Mouse (Mus musculus) liver, embryonic 14.5 days (tissue): Measurements from ENCODE around the gene Ntm. TPM values are rescaled to one million over a fixed set of nuclear protein-coding genes. Genes with fewer than 3 reads are reported as not detected.

ENCODE experiments used
- ATAC-seq: fragments of 200-750 bp; cut with Nextera tagmentation; 2 replicates; pipeline ENCODE4 v1.8.0; 2017; ENCODE audit warnings: moderate number of reproducible peaks, mild to moderate bottlenecking, moderate library complexity; ENCODE audit not compliant: insufficient read depth
- DNase-seq, 3 experiments: peaks; one replicate each; pipeline ENCODE4 v3.0.0-alpha.2; 2012 to 2013; ENCODE audit warnings: low read depth in 3 of 3, low spot score in 3 of 3
- H3K27ac ChIP-seq: fragments of 300-500 bp; sonication (generic); 2 replicates; pipeline ENCODE4 v1.5.1; 2014; ENCODE audit warnings: moderate library complexity, mild to moderate bottlenecking, control low read depth, inconsistent platforms
- H3K27me3 ChIP-seq: fragments of 300-500 bp; sonication (generic); 2 replicates; pipeline ENCODE4 v1.6.1; 2014; ENCODE audit warnings: mild to moderate bottlenecking, low read length, moderate library complexity; ENCODE audit not compliant: control insufficient read depth, insufficient read depth
- H3K36me3 ChIP-seq: fragments of 300-500 bp; sonication (generic); replicated peaks from 2 replicates; pipeline ENCODE4 v1.6.1; 2014; ENCODE audit warnings: low read depth; ENCODE audit not compliant: control insufficient read depth, insufficient read depth
- H3K4me1 ChIP-seq, 2 experiments: fragments of 200-500 bp in 1 of 2; fragments of 300-500 bp in 1 of 2; sonication (generic) in 1 of 2; replicated peaks; 2 replicates each; pipeline ENCODE4 v1.6.1; 2012 to 2014; ENCODE audit warnings: antibody characterized with exemption in 1 of 2, inconsistent platforms in 1 of 2, low read length in 1 of 2; ENCODE audit not compliant: control insufficient read depth in 2 of 2, insufficient read depth in 2 of 2
- H3K4me2 ChIP-seq: fragments of 300-500 bp; sonication (generic); 2 replicates; pipeline ENCODE4 v1.6.1; 2014; ENCODE audit warnings: low read depth, mild to moderate bottlenecking, control low read depth, moderate library complexity
- H3K4me3 ChIP-seq, 2 experiments: fragments of 200-500 bp in 1 of 2; fragments of 300-500 bp in 1 of 2; sonication (generic) in 1 of 2; 2 replicates each; pipeline ENCODE4 v1.5.1; 2012 to 2014; ENCODE audit warnings: low read depth in 2 of 2, low read length in 2 of 2, mild to moderate bottlenecking in 2 of 2, control low read depth in 1 of 2, inconsistent platforms in 1 of 2, moderate library complexity in 1 of 2; ENCODE audit not compliant: insufficient read depth in 1 of 2
- H3K9ac ChIP-seq: fragments of 300-500 bp; sonication (generic); replicated peaks from 2 replicates; pipeline ENCODE4 v1.6.1; 2014; ENCODE audit warnings: mild to moderate bottlenecking, control low read depth, moderate library complexity
- H3K9me3 ChIP-seq: fragments of 300-500 bp; sonication (generic); 2 replicates; pipeline ENCODE4 v1.6.1; 2016; ENCODE audit warnings: low read length, mixed read lengths; ENCODE audit not compliant: control insufficient read depth
- CTCF ChIP-seq: IDR thresholded peaks from 2 replicates; pipeline ENCODE4 v1.5.1; 2016; ENCODE audit warnings: antibody characterized with exemption, low read depth, control low read depth
- EP300 ChIP-seq: IDR thresholded peaks from 2 replicates; pipeline ENCODE4 v1.6.1; 2016; ENCODE audit warnings: antibody characterized with exemption, low read depth
- WGBS: fragments of 180-500 bp; shearing (Covaris S2); extraction: QIAGEN DNeasy Blood & Tissue Kit; methylation state at CpG from one replicate; pipeline ENCODE4 v1.1.7; 2014; ENCODE audit not compliant: insufficient replicate concordance; 5-methylcytosine and 5-hydroxymethylcytosine counted together
- polyA plus RNA-seq, 2 experiments: library from polyadenylated mRNA; depleted of rRNA in 1 of 2; stranded (reverse) in 1 of 2; unstranded in 1 of 2; fragments of >200 nt; fragmentation: Nextera tagmentation in 1 of 2; extraction: Ambion mirVana in 1 of 2; gene quantifications; 2 replicates each; pipeline versions ENCODE4 v1.2.1 to v1.2.3; 2012 to 2014

Ntm gene
- polyA plus RNA-seq, 2 experiments = 0.21 to 0.30 TPM

DNA sequence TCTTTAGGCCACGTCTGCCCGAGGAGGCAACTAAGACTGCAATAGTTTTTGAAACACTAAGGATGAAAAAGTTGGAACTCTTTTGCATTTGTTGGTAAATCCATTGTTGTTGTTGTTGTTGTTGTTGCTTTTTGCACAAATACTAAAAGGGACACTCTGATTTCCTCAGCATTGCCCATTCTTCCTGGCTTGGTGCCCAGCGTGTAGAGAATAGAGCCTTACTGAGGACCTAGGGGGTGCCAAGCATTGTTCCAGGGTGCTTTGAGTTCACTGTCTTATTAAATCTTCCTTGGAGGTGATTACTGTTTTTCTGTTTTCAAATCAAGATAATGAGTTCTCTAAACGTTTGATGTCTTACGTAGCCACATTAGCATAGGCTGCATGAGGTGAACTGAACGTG, 428.2 kb downstream of the Ntm start:
- no peaks in the 10 kb centered on the region for H3K9me3 ChIP-seq
- H3K4me2 ChIP-seq = no peak overlapping the region
- DNase-seq = no peak
- no peak overlapping the region for H3K27ac ChIP-seq
- no peaks in the 10 kb centered on the region for H3K27me3 ChIP-seq
- no peak for ATAC-seq
- H3K9ac ChIP-seq = no peak overlapping the region
- no peaks in the 10 kb centered on the region for H3K36me3 ChIP-seq
- whole genome bisulfite sequencing = 67% methylated on average over 6 of the region's 6 CpGs
- H3K4me3 ChIP-seq = no peak overlapping the region
- H3K4me1 ChIP-seq = no peaks in the 10 kb centered on the region
- TF ChIP-seq EP300 = no peak
- TF ChIP-seq CTCF = no peak

DNA sequence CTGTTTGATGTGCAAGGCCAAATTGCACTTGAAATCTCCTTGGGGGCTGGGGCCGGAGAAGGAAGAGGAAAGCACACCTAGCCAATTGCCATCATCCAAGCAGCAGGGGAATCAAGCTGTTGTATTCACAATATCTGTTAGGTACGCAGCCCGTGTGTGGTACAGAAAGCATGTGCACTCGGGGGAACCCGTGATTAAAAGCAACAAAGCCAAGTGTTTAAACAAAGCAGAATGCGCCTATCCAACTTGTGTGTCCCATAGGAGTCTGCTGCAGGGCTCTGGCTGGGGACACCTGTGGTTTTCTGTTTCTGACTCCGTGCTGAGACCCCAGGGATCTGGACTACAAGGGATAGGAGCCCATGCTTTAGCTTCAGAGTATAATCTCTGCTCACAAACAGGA, 428.6 kb downstream of the Ntm start:
- Histone ChIP-seq H3K9ac (no peak overlapping the region), H3K4me1 (no peaks in the 10 kb centered on the region), H3K9me3 (no peaks in the 10 kb centered on the region), H3K27me3 (no peaks in the 10 kb centered on the region), H3K36me3 (no peaks in the 10 kb centered on the region), H3K4me2 (no peak overlapping the region), H3K4me3 (no peak overlapping the region), H3K27ac (no peak overlapping the region)
- ATAC-seq (no peak), DNase-seq (no peak)
- TF ChIP-seq CTCF = no peak
- TF ChIP-seq EP300 = no peak
- 57% methylated on average over 7 of the region's 7 CpGs for WGBS

DNA sequence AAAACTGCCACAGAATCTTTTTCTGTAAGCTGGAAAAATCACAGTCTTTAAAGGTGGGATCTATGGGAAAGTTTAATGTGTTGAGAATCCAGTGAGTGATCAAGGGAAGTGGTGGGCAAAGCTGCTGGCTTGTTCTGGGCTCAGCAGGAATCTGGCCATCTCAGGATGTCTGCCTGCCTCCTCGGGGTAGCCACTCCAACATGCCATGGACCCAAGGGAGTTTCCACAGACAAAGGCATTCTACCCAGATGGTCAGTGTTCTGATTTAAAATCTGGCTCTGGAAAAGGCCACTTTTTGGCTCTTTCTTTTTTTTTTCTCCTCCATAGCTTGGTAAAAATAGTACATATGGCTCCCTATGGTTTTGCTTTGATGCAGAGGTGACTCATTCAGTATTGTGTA, 429.4 kb downstream of the Ntm start:
- ATAC-seq (no peak), DNase-seq (no peak)
- Histone ChIP-seq H3K9me3 (no peaks in the 10 kb centered on the region), H3K4me3 (no peak overlapping the region), H3K9ac (no peak overlapping the region), H3K4me1 (no peaks in the 10 kb centered on the region), H3K27me3 (no peaks in the 10 kb centered on the region), H3K36me3 (no peaks in the 10 kb centered on the region), H3K4me2 (no peak overlapping the region), H3K27ac (no peak overlapping the region)
- TF ChIP-seq EP300 (no peak), CTCF (no peak)
- 25% methylated on average over 1 of the region's 1 CpGs for WGBS

DNA sequence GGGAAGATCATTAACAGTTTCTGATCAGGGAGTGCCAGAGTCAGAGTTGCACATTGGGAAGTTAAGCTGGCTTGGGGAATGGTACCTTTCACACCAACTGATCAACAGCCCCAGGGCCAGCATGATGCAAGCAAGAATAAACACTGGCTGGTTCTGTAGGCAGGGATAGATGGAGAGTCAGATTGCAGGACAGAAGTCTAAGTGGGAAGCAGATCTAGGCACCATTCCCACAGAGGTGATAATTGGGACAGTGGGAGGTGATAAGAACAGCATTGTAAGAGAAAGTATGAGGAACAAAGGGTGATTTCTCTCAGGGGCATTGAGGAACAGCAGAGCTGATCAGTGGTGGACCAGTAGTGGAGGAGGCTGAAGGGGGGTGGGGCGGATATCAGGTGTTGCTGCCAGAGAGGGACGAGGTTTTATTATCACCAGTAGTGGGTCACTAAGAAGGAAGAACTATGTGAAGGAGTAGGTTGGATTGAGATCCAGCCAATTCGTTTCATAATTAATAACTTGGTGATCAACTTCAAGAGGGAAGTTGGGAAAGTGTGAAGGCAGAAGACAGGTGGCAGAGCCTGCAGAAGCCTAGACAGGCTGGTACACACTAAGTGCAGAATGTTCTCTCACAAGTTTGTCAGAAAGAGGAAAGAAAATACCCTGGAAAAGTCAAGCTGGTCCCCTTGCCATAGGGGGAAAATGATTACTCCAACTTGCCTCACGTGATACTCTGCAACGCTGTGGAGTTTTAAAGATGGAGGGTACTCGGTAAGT, 431.6 kb downstream of the Ntm start:
- Histone ChIP-seq H3K4me1 (no peaks in the 10 kb centered on the region), H3K27me3 (no peaks in the 10 kb centered on the region), H3K27ac (no peak overlapping the region), H3K9me3 (no peaks in the 10 kb centered on the region), H3K36me3 (no peaks in the 10 kb centered on the region), H3K4me3 (no peak overlapping the region), H3K4me2 (no peak overlapping the region), H3K9ac (no peak overlapping the region)
- DNase-seq = no peak
- no peak for TF ChIP-seq EP300
- TF ChIP-seq CTCF = no peak
- no peak for ATAC-seq
- 59% methylated on average over 6 of the region's 6 CpGs for WGBS

DNA sequence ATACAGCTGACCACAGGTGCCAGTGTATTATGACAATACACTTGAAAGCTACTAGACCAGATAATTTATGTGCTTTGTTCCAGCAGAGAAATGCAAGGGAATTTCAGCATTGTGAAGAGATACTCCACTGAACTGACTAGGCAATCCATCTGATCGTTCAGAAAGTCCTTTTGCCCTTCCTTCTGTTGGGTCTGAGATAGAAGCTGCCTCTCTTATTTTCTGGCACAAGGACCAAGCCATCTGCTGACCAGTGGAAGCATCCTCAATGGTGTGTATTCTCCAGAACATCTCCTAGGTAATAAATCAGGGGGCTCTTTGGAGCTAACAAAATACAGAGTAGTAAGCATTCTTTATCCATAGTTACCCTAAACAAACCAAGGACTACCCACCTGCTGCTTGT, 438.8 kb downstream of the Ntm start:
- Histone ChIP-seq H3K4me2 (no peak overlapping the region), H3K36me3 (no peaks in the 10 kb centered on the region), H3K9me3 (no peaks in the 10 kb centered on the region), H3K27ac (no peak overlapping the region), H3K9ac (no peak overlapping the region), H3K4me1 (no peaks in the 10 kb centered on the region), H3K4me3 (no peak overlapping the region), H3K27me3 (no peaks in the 10 kb centered on the region)
- DNase-seq (no peak), ATAC-seq (no peak)
- TF ChIP-seq CTCF (no peak), EP300 (no peak)
- WGBS = 40% methylated on average over 1 of the region's 1 CpGs
